Mouse (Mus musculus) 3134 (cell line): ENCODE measurements around the gene Stat2.

Source experiments
- DNase-seq: peaks from one replicate; pipeline ENCODE4 v3.0.0-alpha.2; 2011; ENCODE audit warnings: low spot score; ENCODE audit not compliant: insufficient read length; ENCODE audit errors: extremely low read depth

Stat2 gene

DNA sequence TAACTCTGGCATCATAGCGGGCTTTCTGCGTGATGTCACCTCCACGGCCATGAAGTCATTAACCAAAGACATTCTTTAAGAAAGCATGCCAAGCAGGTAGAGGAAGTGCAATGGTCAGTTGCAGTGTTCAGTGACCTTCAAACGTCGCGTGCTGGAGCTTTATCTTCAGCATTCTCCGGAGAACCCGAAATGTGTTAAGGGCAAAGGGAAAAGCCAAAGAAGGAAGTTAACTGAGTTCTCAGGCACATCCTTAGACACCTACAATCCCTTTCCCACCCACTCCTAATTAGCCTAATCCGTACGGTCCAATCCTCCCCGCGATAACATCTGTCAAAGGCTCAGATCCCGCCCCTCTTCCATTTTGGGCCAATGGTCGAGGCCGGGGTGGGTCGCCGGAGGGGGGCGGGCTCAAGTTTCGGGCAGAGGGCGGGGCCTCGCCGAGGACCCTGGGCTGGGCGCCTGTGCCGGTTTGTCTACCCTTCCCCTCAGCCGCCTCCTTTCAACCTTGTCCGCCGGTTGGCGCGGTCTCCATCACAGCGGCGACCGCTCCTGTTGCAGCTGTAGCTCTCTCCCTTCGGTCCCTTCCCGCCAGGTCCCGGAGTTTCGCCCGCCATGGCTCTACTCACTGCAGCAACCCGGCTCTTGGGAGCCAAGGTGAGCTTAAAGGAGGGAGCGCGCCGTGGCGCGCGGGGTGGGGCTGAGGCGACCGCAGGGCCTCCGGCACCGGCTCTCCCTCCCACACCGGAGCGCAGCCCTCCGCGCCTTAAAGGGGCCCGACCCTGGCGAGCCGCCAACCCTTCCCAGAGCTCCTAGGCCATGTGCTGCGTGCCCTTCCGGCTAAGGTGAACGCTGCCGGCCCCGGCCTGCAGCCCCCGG, 67.2 kb downstream of the Stat2 start, which contains the start of gene Cs:
TSS of gene Cs (plus strand) at position 429 of the 876 bp plus-strand sequence.
- peak; percentile 97 for DNase-seq

DNA sequence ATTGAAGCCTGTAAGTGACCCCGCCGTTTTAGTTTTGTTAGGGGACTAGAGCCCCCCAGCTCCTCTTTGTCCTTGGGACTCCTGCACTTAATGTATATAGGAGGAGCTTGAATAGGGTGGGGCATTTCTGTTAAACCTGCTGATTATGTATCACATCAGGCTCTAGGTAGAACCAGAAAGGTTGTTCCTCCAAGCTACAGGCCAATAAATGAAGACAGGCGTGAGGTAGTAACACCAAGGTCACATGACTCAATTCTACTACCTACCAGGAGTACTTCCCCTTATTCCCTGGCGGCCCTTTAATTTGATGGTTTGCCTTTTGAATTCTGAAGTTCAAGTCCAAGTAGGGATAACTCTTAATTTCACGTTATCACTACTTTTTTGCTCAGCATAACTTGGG, 68.1 kb downstream of the Stat2 start:
- DNase-seq: no peak

DNA sequence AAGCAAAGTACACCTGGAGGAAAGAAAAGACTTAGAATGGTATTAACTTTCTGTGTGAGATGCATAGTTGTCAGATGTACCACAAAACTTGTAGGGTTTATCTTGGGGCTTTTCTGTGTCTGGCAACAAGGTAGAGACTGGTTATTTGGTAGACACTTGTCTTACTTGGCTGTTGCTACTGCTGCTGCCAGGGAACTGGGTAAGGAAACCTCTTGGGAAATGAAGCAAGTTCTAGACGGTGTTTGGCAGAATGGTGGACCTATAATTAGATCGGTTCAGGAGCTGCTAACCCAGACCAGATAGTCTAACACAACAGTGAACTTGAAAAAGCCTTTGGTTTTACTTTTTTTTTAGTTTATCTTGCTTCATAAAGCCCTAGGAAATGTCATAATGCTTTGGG, 68.6 kb downstream of the Stat2 start:
- DNase-seq: no peak

DNA sequence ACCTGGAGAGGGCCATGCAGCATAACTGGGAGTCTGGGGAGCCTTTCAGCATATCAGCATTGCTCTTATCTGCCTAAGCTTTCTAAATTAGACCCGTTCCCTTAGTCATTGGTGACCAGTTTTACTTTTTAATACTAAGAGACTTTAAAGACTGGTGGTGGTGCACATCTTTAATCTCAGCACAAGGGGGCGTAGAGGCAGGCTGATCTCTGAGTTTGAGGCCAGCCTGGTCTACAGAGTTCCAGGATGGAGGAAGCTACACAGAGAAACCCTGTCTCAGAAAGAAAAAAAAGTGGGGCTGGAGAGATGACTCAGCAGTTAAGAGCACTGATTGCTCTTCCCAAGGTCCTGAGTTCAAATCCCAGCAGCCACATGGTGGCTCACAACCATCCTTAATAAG, 69.9 kb downstream of the Stat2 start:
- peak; percentile 49 for DNase-seq
